Mouse (Mus musculus) kidney, embryonic 15.5 days (tissue): ENCODE data around the gene Naga. TPM values are rescaled to one million over a fixed set of nuclear protein-coding genes. Genes with fewer than 3 reads are reported as not detected.
A peak's percentile ranks its signal among the peaks of the same experiment; 100 is the strongest.
"Not testable (repeated sequence)": the region's sequence is repeated elsewhere in the genome, so short reads cannot be mapped to it uniquely, and the experiment has no call there.

Experiments
- ATAC-seq: fragments of 200-750 bp; cut with Nextera tagmentation; replicated peaks from 2 replicates; pipeline ENCODE4 v1.8.0; 2017; ENCODE audit warnings: moderate TSS enrichment; ENCODE audit not compliant: low FRiP score
- H3K27ac ChIP-seq: fragments of 300-500 bp; sonication (generic); 2 replicates; pipeline ENCODE4 v1.5.1; 2015; ENCODE audit warnings: mild to moderate bottlenecking, inconsistent platforms
- H3K27me3 ChIP-seq: fragments of 300-500 bp; sonication (generic); 2 replicates; pipeline ENCODE4 v1.6.1; 2015; ENCODE audit warnings: inconsistent platforms
- H3K36me3 ChIP-seq: fragments of 300-500 bp; sonication (generic); 2 replicates; pipeline ENCODE4 v1.6.1; 2015; ENCODE audit warnings: inconsistent platforms
- H3K4me1 ChIP-seq: fragments of 300-500 bp; sonication (generic); 2 replicates; pipeline ENCODE4 v1.6.1; 2015; ENCODE audit warnings: inconsistent platforms
- H3K4me2 ChIP-seq: fragments of 300-500 bp; sonication (generic); 2 replicates; pipeline ENCODE4 v1.6.1; 2015; ENCODE audit warnings: moderate library complexity, mild to moderate bottlenecking, inconsistent platforms
- H3K4me3 ChIP-seq: fragments of 300-500 bp; sonication (generic); replicated peaks from 2 replicates; pipeline ENCODE4 v1.5.1; 2015; ENCODE audit warnings: mild to moderate bottlenecking, inconsistent platforms
- H3K9ac ChIP-seq: fragments of 300-500 bp; sonication (generic); 2 replicates; pipeline ENCODE4 v1.6.1; 2015; ENCODE audit warnings: mild to moderate bottlenecking, inconsistent platforms
- H3K9me3 ChIP-seq: fragments of 300-500 bp; sonication (generic); replicated peaks from 2 replicates; pipeline ENCODE4 v1.6.1; 2016; ENCODE audit warnings: inconsistent platforms
- WGBS: fragments of 180-500 bp; shearing (Covaris S2); methylation state at CpG from one replicate; pipeline ENCODE4 v1.1.7; 2015; ENCODE audit warnings: mixed read lengths; 5-methylcytosine and 5-hydroxymethylcytosine counted together
- polyA plus RNA-seq: library from polyadenylated mRNA; unstranded; fragments of >200 nt; fragmentation: Nextera tagmentation; extraction: Ambion mirVana; gene quantifications from 2 replicates; pipeline ENCODE4 v1.2.1, GENCODE M21; 2015

The Naga gene
- polyA plus RNA-seq, 1 experiment from 2014 or later, result 61.7 TPM

DNA sequence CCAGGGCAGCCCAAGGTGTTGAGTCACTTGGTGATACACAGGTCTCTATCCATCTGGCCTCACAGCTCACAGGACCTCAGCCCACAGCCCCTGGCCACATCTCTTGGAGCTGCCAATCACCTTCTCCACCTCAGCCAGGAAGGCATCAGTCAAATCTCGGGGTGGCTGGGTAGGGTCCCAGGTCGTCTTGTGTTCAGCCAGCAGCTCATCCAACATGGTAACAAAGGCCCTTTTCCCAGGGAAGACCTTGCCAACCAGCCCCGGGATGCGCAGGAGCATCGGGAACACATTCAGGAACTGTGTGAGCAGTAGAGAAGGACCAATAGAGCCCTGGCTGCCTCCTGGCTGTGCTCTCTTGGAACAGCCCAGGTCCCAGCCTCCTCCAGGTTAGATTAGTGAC, 34.3 kb upstream of the Naga start:
- Histone ChIP-seq H3K4me3 (no peak overlapping the region), H3K9ac (no peak overlapping the region), H3K4me2 (no peak overlapping the region), H3K36me3 (peaks cover 4% of the 10 kb centered on the region; the same call in 1 of the 2 replicates), H3K9me3 (no peaks in the 10 kb centered on the region), H3K27me3 (no peaks in the 10 kb centered on the region), H3K4me1 (peaks cover 18% of the 10 kb centered on the region), H3K27ac (no peak overlapping the region)
- 90% methylated on average over 5 of the region's 5 CpGs for WGBS
- no peak for ATAC-seq

DNA sequence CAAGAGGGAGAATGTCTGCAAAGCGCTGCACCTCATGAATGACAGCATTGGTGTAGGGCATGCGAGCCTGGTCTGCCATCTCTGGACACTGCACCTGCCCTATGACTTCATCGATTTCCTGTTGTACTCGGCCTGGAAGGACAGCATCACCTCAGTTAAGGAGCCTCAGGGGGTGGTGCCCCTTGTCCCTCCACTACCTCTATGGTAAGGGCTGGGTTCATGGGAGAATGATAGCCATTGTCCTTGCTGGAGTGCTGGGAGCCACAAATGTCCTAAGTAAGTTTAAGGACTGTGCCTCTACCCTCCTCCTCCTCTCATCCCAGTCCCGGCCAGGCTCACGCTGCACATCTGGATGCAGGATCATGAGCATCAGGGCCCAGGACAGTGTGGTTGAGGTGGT, 33.7 kb upstream of the Naga start:
- Histone ChIP-seq H3K4me1 (peaks cover 13% of the 10 kb centered on the region), H3K36me3 (peaks cover 4% of the 10 kb centered on the region; the same call in 1 of the 2 replicates), H3K27ac (no peak overlapping the region), H3K4me3 (no peak overlapping the region), H3K9ac (no peak overlapping the region), H3K4me2 (no peak overlapping the region), H3K9me3 (no peaks in the 10 kb centered on the region), H3K27me3 (no peaks in the 10 kb centered on the region)
- 88% methylated on average over 6 of the region's 6 CpGs for WGBS
- no peak for ATAC-seq

DNA sequence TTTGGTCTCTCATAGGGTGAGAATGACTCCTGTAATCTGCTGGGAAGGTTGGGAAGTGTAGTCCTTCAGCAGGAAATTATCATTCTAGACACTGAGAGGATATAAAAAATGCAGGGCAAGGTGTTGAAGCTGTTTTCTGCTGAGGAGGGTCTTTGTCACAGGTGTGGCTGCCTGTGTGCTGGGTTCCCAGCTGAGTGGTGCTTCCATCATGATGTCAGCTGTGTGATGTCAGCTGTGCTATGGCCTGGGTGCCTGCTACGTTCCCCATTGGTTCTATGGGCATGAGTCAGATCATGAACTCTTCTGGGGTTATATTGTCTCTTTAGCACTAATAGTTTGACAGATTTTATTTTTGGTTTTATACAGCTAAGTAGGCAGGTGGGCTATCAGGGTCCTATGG, 30.1 kb upstream of the Naga start:
- WGBS, result 83% methylated on average over 1 of the region's 1 CpGs
- no peak overlapping the region for H3K9ac ChIP-seq
- no peaks in the 10 kb centered on the region for H3K27me3 ChIP-seq
- peaks cover 2% of the 10 kb centered on the region; the same call in 1 of the 2 replicates for H3K4me1 ChIP-seq
- H3K9me3 ChIP-seq, result no peaks in the 10 kb centered on the region
- H3K4me2 ChIP-seq, result no peak overlapping the region
- H3K27ac ChIP-seq, result no peak overlapping the region
- no peak for ATAC-seq
- H3K4me3 ChIP-seq, result no peak overlapping the region
- H3K36me3 ChIP-seq, result peaks cover 4% of the 10 kb centered on the region; the same call in 1 of the 2 replicates

DNA sequence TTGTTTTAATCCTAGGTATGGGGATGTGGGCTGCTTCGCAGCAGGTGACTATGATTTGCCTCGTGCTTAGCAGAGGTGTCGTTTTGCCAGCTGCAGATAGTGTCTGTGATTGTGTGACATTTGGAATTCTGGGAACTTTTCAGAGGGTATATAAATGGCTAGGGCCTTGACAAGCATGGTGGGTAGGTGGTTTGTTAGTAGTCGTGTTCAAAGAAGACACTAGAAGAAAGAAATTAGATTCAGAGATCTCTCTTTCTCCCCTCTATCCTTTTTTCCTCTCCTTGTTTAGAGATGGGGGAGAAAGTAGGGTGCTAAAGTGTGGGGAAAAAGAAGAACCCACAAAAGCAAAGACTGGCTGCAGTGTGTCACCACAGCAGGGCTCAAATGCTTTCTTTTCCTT, 29.4 kb upstream of the Naga start:
- Histone ChIP-seq H3K4me3 (no peak overlapping the region), H3K27ac (no peak overlapping the region), H3K27me3 (no peaks in the 10 kb centered on the region), H3K9me3 (no peaks in the 10 kb centered on the region), H3K36me3 (no peaks in the 10 kb centered on the region), H3K4me2 (no peak overlapping the region), H3K9ac (no peak overlapping the region), H3K4me1 (peaks cover 2% of the 10 kb centered on the region; the same call in 1 of the 2 replicates)
- ATAC-seq, result no peak
- WGBS, result 88% methylated on average over 4 of the region's 4 CpGs

DNA sequence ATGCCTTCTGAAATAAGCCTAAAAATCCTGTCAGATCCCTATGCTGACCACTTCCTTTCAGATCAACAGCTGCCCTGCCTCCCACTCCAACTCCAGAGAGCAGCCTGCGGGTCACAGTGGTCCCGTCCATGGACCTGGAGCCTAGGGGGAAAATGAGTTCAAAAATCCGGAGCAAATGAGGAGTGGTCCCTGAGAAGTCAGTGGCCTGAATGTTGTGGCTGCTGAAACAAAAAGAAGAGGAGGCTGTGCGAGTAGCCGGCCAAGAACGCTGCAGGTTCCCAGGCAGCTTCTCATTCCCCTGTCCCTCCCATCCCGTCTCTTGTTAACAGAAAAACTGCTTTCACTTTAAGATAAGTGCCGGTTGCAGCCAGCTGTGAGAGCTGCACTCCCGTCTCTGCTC, 25.8 kb upstream of the Naga start:
- H3K9me3 ChIP-seq, H3K9ac ChIP-seq, H3K27me3 ChIP-seq, H3K36me3 ChIP-seq, H3K27ac ChIP-seq, ATAC-seq: not testable (repeated sequence)
- Histone ChIP-seq H3K4me1 (peaks cover 12% of the 10 kb centered on the region), H3K4me2 (peak overlapping the region; percentile 39; the same call in 1 of the 2 replicates), H3K4me3 (0 out of 2 replicates have a peak overlapping the region, but pooled peaks have one; percentile 12)
- 17% methylated on average over 6 of the region's 9 CpGs for WGBS

DNA sequence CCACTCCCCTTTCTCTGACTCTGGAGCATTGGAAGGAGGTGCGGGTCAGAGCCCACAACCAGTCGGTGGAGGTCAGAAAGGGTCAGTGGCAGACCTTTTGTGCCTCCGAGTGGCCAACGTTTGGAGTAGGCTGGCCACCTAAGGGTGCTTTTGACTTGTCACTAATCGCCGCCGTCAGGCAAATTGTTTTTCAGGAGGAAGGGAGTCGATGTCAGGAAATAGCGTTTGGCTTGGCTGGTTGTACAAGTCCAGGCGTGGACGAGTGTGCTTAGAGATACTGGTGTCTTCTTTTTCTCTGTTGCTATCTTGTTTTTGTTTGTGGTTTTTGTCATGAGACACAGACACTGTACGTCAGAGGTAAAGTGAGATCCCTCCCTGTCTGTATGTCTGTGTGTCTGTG, 25.1 kb upstream of the Naga start:
- H3K27ac ChIP-seq, H3K4me3 ChIP-seq, H3K9ac ChIP-seq, H3K36me3 ChIP-seq, H3K4me2 ChIP-seq, H3K27me3 ChIP-seq, ATAC-seq, H3K9me3 ChIP-seq: not testable (repeated sequence)
- 51% methylated on average over 8 of the region's 12 CpGs for WGBS
- H3K4me1 ChIP-seq, result peaks cover 14% of the 10 kb centered on the region

DNA sequence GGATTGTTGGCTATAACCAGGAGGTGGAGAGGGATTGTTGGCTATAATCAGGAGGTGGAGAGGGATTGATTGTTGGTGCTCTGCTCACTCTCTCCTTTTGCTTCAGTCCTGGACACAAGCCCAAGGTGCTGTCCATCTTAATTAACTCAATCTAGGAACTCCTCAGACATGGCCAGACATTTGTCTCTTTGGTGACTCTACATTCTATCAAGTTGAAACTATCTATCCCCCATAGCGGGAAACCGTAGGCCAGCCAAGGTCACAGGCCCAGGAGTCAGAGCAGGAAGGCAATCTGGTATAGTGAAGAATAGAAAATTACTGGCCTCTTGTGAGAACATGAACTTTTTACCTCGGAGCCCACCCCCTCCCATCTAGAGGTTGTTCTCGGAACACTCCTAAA, 23.5 kb upstream of the Naga start:
- ATAC-seq, result no peak
- Histone ChIP-seq H3K4me3 (no peak overlapping the region), H3K27me3 (no peaks in the 10 kb centered on the region), H3K27ac (peak overlapping the region; percentile 73; the same call in 1 of the 2 replicates), H3K36me3 (no peaks in the 10 kb centered on the region), H3K9me3 (no peaks in the 10 kb centered on the region), H3K4me1 (peaks cover 18% of the 10 kb centered on the region), H3K4me2 (no peak overlapping the region), H3K9ac (no peak overlapping the region)
- 55% methylated on average over 4 of the region's 4 CpGs for WGBS

DNA sequence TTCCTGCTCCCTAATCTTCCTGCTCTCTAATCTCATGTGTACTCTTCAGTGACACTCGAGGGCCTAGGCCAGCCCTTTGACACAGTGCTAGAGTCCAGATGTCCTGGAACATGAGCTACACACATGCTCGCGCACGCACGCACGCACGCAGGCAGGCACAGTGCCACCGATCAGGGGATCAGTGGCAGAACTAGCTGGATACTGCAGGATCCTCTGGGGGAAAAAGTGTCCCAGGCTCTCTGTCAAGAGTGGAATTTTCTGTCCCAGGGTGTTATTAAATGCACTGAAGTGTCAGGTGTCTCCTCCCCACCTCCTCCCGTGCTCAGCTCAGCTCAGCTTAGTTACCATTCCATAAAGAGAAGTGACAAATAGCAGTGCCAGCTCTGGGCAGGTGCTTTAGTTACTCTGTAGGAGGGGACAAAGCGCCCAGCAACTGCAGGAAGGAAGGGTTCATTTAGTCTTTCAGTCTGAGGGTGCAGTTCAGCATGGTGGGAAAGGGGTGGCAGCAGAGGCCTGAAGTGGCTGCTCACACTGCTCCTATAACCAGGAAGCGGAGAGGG, 22.8 kb upstream of the Naga start:
- H3K36me3 ChIP-seq, result no peaks in the 10 kb centered on the region
- peak; percentile 60; the same call in 1 of the 2 replicates for ATAC-seq
- no peak overlapping the region for H3K4me3 ChIP-seq
- no peaks in the 10 kb centered on the region for H3K9me3 ChIP-seq
- peaks cover 18% of the 10 kb centered on the region for H3K4me1 ChIP-seq
- H3K27ac ChIP-seq, result peak overlapping the region; percentile 73
- 58% methylated on average over 11 of the region's 11 CpGs for WGBS
- H3K9ac ChIP-seq, result no peak overlapping the region
- no peaks in the 10 kb centered on the region for H3K27me3 ChIP-seq
- H3K4me2 ChIP-seq, result no peak overlapping the region

DNA sequence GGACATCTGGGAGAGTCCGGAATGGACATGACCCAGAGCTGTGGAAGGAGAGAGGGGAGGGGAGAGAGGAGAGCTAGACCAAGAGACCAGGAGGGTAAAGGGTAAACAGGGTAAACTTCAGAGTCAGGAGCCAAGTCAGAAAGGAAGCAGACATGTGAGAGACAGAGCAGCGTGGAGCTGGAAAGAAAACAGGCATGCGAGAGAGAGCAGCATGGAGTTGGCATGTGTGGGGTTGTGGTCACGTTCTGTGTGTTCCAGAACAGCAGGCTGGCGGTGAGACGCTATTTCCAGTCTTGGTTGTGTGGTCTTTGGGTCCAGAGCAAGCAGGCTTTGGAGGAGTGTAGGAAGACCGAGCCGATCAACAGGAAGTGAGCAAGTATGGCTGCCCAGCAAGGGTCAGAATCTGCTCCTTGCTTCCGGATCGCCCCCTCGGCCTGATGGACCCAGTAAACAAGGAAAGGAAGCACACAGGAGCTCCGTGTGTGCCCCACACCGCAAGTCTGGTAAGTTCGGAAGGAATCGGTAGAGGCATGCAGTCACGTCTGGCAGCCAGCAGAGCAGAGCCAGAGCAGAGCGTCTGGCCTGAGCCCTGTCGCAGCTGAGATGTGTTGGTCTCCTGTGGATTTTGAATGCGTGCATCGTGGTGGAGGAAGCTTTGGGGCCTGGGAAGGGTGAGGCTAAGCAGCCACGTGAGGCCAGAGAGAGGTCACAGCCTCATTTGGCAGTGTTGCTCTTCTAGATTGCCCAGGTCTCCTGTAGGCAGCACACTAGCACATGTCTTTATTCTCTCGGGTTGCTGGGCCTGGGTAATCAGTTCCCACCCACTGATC, 19.9 kb upstream of the Naga start:
- no peak for ATAC-seq
- Histone ChIP-seq H3K4me3 (no peak overlapping the region), H3K9me3 (no peaks in the 10 kb centered on the region), H3K27ac (peak overlapping the region; percentile 65), H3K4me2 (peak overlapping the region; percentile 19; the same call in 1 of the 2 replicates), H3K4me1 (peaks cover 23% of the 10 kb centered on the region), H3K36me3 (no peaks in the 10 kb centered on the region), H3K27me3 (no peaks in the 10 kb centered on the region), H3K9ac (no peak overlapping the region)
- WGBS, result 57% methylated on average over 22 of the region's 22 CpGs

DNA sequence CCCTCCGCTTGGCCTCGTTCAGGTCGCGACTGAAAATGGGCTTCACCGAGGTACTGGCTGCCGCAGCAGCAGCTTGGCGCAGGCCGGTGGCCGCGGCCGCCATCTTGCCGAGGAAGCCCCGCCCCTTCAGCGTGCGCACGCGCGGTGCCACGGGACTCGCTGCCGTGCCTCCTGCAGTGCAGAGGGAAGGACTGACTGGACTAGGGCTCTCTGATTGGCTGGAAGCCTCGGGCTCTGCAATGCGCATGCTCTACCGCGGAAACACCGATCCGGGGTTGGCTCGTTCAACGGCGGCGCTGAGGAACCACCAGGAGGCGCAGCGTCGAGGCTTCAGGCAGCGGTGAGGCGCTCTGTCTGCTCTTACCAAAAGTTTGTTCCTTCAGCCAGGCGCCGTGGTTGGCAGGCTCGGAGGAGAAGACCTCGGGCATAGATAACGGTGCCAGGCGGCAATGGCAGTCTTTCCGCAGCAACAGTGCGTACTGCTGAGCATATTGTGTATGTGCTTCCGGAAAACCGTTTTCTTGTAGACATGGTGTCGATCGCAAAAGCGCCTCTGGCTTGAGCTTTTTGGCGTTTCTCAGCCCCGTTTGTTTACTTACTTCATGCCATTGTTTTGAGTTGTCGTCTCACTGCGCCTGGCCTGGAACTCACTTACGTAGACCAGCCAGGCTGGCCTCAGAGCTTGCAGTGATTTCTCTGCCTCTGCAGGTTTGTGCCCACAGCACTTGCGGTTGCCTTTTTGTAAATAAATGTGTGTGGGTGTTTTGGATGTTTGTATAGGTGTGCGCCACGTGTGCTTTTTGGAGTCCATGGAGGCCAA, 15.6 kb upstream of the Naga start, which contains the start of gene Ndufa6:
Gene Ndufa6 (minus strand): TSS at position 197 of the 820 bp plus-strand sequence.
- no peaks in the 10 kb centered on the region for H3K9me3 ChIP-seq
- 2% methylated on average over 57 of the region's 57 CpGs for WGBS
- peak within 1 kb of the TSS; percentile 93 for H3K4me3 ChIP-seq
- H3K4me1 ChIP-seq, result peaks cover 35% of the 10 kb centered on the region
- no peaks in the 10 kb centered on the region for H3K27me3 ChIP-seq
- H3K9ac ChIP-seq, result peak within 1 kb of the TSS; percentile 99
- peak; percentile 99 for ATAC-seq
- peak within 1 kb of the TSS; percentile 94 for H3K27ac ChIP-seq
- peak within 1 kb of the TSS; percentile 85 for H3K4me2 ChIP-seq
- peaks cover 21% of the 10 kb centered on the region for H3K36me3 ChIP-seq

DNA sequence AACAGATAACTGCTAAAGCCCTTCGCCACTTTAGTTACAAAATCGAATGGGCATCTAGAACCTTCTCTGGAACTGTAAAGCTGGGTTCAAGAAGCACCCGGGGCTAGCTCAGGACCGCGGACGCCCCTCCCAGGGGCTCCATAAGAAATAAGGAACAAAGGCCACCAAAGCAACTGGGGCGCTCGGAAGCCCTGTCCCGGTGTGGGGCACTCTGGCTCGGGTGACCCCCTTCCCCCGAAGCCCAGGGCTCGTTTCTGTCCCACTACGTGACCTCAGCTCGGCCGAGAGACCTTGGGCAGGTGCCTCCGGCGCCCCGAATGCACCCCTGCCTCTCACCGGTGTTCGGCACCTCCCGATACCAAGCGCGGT, 15.0 kb upstream of the Naga start:
- H3K27ac ChIP-seq, result peak overlapping the region; percentile 94
- peak; percentile 52 for ATAC-seq
- no peaks in the 10 kb centered on the region for H3K9me3 ChIP-seq
- no peaks in the 10 kb centered on the region for H3K27me3 ChIP-seq
- H3K4me1 ChIP-seq, result peaks cover 30% of the 10 kb centered on the region
- peak overlapping the region; percentile 93 for H3K4me3 ChIP-seq
- peak overlapping the region; percentile 85 for H3K4me2 ChIP-seq
- peaks cover 27% of the 10 kb centered on the region for H3K36me3 ChIP-seq
- WGBS, result under 1% methylated on average over 23 of the region's 23 CpGs
- H3K9ac ChIP-seq, result peak overlapping the region; percentile 99
